Mouse (Mus musculus) erythroblast, embryonic 14.5 days (primary cell): ENCODE results near the gene Herc2.

Experiments
- GATA1 ChIP-seq: IDR thresholded peaks from 2 replicates; pipeline ENCODE4 v1.6.1; 2012; ENCODE audit warnings: low read length, inconsistent platforms, mixed read lengths
- TAL1 ChIP-seq: IDR thresholded peaks from 3 replicates; pipeline ENCODE4 v1.6.1; 2012; ENCODE audit warnings: low read length, inconsistent platforms, mixed read lengths

DNA sequence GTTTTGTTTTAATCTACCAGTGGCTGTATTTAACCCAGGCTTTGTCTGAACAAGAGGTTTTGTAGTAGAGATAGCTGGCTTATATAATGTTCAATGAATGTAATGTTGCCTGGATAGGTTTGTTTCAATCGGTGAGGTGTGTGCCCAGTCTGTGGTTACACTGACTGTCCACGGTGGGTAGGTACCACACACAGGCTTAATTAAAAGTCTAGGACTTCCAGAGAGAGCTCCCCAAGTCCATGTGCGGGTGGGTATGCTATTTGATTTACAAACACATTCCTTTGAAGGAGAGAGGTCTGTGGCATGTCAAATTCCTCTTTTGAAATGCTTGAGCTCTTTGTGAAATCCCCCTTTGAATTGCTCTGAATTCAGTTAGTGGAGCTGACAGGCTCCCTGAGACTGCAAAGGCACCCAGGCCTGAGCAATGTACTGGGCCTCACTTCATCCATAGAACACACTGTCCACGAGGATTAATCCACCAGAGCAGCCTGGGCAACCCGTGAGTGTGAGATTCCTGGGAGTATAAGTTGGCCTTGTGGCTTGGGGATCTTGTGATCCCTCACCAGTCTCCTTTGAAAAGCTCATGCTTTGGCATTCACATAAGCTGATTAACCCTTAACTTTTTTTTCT is 185.9 kb downstream of the Herc2 start:
- no peak for TF ChIP-seq GATA1
- no peak for TF ChIP-seq TAL1
